Mouse (Mus musculus): ENCODE measurements at regions not wholly inside any gene's neighbourhood (a gene's known extent, or its start where the extent isn't known, plus 50 kb on each side); places are given as distances from the start of the nearest gene placed in this dataset.
"Not testable (repeated sequence)": the region's sequence is repeated elsewhere in the genome, so short reads cannot be mapped to it uniquely, and the experiment has no call there.

DNA sequence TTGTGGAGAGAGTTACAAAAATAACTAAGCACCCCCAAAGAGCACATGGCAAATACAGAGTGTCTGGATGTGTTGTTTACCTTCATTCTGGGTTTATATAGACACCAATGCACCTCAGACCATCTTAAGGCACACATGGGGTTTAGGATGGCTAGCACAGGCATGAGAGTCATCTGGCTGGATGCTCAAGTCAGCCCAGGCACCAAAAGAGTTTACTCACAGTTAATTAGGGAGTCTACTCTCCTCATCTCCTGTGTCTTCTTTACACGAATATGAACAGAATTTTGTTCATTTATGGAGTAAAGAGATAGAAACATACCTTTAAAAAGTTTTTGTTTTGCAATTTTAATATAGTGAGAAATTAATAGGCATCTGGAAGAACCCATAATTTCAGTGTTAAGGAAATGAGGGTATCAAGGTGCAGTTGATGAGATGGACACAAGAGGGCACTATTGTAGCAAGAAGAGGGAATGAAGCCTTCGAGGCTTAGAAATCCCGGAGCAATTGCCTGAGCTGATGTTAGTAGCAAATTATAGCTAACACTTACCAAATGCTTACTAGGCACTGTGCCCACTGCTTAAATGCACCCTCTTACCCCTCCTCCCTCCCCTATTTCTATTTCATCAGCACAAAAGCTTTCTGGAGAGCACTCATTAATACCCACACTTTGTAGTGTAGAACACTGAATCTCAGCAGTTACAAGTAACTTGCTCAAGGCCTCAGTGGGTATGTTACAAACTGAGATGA lies 174.6 kb downstream of the Eepd1 start:
- DNase-seq (ENCODE audit: low spot score) = peak; percentile 45

DNA sequence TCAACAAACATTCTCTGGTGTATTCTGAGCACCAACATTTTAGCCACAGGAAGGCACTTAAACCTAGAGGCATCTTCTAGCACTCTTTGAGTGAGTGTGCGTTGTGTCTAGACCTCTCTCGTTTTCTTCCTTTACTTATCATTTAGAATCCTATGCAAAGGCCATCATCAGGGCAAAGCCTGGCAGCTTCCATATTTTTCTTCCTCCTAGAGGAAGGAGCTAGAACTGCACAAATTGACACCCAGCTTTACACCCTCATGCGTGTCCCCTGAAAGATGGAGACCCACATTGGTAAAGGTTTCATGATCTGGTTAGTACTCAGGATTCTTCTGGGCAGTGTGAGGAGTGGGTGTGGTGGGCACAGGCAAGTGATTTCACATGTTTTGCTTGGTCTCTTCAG lies 175.2 kb downstream of the Eepd1 start:
- DNase-seq (ENCODE audit: low spot score) = no peak

DNA sequence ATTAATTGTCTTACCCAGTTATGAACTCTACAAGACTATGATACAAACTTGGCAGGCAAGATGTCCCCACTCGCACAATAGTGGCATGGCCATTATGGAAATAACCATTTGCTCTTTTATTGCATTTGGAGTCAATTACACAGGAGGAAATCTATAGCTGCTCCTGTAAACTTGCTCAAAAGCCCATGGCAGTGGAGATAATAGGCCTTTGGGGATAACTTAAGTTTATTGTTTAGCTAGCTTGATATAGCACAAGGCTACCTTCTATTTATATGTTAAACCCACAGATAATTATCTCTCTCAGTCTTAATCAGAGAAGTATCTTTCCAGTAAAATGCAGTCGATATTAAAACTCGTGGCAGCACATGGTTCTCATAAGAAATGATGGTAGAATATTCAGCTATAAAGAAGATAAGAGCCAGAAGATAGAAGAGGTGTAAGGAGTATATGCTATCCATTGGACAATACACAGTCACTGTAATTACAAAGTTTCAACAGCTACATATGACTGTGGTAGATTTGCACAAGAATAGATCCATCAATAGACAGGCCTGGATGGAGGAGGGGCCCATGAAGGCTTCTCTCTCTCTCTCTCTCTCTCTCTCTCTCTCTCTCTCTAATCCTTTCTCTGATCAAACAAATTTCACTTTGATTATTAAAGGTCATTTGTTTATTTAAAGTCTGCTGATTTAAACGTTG lies 202.4 kb downstream of the Eepd1 start:
- DNase-seq (ENCODE audit: low spot score) = no peak

DNA sequence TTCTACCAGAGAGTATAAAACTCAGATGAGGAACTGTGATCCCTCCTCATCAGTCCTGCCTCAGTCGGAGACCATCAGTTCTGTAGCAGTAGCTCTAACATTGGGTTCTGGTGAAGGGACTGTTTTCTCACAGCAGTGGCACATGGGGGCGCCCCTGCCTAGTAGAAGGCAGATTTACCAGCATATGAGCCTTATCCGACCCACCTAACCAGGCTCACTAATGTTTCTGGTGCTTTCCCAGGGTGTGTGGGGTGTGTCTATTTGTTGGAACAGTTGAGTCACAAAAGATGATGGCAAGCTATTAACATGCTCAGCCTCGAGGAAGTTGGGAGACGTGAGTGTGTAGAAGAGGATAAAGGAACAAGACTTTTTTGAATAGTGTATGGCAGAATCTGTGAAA lies 212.3 kb downstream of the Eepd1 start:
- DNase-seq (ENCODE audit: low spot score) = peak; percentile 2

DNA sequence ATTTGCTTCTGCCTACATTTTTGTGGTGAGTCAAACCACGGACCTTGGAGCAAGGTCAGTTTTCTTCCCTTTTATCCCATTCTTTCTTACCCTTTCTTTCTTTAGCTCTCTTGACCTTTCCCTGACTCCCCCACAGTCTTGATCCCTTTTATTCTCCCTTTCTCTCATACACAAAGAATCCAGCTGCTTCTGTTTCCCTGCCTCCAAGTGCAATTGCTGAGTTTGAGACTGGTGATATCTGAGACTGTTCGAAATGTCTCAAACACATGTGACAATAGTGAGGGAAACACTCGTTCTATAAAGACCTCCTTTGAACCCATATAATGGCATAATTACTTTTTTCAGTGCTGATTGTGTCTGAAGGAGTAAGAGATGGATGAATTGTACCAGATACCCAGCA lies 213.7 kb downstream of the Eepd1 start:
- no peak for DNase-seq (ENCODE audit: low spot score)

DNA sequence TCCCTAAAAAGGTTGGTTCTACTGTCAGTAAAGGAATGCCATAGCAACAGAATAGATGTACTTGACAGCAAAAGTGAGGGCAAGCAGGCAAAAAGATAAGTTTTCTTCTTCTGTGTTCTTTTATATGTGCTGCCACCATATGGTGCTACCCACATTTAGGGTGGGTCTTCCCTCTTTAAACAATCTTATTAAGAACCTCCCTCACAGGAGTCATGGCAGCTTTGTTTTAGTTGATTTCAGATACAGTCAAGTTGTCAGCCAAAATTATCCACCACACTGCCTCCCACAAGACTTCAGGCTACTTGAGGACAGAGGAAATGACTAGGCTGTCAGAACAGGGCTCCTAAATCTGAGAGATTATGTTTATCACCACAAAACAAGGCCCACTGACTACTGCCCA lies 232.3 kb downstream of the Eepd1 start:
- DNase-seq (ENCODE audit: low spot score) = no peak

DNA sequence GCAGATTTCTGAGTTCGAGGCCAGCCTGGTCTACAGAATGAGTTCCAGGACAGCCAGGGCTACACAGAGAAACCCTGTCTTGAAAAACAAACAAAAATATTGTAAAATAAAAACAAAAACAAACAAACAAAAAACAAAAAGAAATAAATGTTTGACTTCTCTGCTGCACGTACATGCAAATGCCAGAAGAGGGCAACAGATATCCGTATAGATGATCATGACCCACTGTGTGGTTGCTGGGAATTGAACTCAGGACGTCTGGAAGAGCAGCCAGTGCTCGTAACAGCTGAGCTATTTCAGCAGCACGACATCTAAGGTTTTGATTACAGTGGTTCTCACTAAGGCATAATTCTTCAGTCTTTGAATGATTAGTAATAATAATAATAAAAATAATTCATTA lies 262.8 kb downstream of the Eepd1 start:
- DNase-seq (ENCODE audit: low spot score) = no peak

DNA sequence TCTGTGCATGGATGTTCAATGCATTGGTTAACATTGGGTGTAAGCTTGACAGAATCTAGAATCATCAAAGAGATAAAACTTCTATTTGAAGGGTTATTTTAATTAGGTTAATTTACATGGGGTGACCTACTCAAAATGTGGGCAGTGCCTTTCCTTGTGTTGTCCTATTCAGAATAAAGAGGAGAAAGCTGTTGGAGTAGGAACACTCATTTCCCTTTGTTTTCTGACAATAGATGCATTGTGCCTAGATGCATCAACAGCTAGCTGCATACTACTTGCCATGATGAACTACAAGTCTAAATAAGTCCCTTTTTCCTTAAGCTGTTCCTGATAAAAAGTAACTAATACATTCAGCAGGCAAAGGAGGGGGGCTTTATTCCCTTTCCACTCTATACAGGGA lies 269.8 kb downstream of the Eepd1 start:
- no peak for DNase-seq (ENCODE audit: low spot score)

DNA sequence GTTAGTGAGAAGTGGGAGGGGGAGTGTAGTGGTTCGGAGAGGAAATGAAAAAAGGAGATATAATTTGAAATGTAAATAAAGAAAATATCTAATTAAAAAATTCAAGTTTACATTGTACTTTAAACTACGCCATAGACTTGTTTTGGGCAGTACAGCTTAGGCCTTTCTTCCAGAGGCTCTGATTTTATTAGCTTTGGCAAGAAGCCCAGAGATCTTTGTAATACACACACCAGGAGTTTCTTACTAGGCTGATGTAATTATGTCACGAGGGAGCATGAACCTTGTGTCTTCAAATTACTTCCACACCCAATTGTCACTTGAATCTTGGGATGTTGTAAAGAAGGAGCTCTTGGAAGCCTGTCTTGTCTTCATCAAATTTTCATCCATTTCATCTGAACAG lies 292.6 kb downstream of the Eepd1 start:
- peak; percentile 11 for DNase-seq (ENCODE audit: low spot score)

DNA sequence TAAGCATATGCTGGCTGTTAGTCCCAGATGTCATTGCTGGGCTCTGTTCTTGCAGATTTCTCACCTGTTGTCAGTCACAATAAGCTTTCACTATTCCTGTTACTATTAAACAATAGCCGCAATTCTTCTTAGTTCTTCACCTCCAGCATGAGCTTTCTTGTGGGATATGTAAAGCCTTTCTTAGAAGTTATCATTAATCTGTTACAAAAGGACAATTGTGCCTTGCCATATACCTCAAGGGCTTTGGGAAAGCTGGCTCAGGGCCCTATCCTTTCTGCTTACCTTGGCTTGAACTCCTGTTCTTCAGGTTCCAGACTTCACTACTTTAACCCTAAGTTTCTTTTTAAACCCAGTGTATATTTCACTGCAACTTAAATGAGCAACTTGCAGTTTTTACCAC lies 301.3 kb downstream of the Eepd1 start:
- no peak for DNase-seq (ENCODE audit: low spot score)

DNA sequence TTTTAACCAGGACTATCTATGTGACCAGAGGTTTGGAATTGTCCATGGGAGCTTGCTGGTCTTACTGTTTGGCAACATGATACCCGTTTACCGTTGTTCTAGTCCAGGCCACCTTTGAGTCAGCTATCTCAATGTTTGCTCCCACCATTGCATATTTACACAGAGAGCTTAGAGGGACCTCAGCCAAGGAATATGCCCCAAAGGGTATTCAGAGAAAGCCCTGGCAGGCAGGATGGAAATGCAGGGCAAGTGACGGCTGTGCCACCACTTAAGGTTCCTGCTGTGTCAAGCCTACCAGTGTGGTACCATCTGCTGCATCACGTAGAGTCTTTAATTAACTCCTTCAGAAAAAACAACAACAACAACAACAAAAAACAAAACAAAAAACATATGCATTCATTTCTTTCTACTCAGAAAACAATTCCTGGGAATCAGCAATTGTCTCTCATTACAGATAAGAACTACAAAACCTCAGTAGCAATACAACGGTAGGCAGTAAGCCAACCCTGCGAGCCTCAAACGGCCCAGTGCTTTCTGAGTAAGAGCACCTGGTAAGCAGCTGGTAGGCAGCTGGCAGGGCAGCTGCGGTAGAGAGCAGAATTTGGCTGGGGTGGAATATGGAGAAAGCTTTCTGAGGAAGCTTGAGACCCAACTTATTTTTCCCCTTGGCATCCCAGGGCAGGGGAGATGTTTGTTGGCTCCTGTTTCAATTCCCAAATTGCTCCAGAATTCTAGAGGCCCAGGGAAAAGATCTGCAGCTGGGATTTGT lies 314.0 kb downstream of the Eepd1 start:
- no peak for DNase-seq (ENCODE audit: low spot score)

DNA sequence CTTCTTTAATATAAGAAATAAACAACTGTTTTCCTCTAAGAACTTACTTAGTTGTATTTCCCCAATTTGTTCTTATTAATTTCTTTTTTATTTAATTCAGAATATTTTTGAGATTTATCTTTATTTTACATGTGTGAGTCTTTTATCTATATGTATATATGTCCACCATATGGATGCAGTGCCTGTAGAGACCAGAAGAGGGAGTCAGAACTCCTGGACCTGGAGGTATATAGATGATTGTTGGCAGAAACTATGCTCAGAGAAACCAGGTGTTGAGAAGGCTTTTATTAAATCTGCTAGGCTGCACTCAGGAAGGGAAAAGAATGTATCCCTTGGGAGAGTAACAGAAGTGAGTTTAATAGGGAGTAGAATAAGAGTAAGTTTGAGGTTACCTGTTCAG lies 328.2 kb downstream of the Eepd1 start:
- no peak for DNase-seq (ENCODE audit: low spot score)

DNA sequence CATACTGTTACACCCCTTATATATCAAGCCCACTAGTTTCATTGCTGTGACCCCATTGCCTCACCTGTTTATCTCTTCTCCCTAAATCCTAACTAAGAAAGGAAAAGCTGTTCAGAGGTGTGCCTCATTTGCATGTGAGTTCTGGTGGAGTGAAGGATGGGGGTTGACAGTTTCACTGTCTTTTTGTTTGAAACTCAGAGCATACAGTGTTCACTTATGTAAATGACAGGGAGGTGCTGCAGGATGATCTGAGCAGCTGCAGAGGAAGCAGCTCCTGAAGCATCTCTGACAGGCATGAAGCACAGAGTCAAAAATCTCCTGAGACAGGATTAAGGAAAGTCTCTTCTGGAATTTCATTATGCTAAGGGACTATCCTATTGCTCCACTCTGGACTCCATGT lies 351.9 kb downstream of the Eepd1 start:
- no peak for DNase-seq (ENCODE audit: low spot score)

DNA sequence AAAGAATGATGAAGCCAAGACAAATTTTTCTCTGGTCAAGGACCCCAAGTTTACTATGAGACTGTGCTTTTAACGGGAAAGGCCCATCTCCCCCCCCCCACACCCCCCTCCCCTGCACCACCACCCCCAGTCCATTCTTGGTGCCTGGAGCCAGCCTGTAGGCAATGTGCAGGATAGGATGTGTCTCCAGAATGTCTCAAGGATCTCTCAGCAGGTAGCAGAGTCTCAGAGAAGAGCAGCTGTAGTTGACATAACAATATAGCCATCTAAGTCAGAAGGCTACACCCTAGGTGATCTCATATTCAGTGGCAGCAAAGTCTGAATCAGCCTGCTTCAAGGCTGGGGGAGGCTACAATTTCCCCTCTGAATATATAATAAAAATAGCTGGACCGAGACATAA lies 368.6 kb downstream of the Eepd1 start:
- DNase-seq (ENCODE audit: low spot score) = not testable (repeated sequence)

DNA sequence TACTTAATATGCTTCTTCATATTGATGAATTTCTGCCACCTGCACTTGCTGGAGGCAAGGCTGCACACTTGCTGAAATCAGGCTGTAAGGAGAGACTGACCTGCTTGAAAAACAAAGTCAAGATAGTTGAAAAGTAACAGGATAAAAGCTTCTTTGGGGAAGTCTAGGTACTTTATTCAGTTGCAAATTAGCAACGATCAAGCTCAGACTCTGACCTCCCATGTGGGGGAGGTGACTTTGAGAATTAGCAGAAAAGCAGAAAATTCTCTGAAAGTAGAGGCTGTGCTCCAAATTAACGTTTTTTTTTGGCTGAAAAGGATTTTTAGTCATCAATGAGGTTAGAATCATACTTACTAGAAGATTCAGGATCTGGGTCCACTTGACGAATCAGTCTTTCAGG lies 369.3 kb downstream of the Eepd1 start:
- not testable (repeated sequence) for DNase-seq (ENCODE audit: low spot score)

DNA sequence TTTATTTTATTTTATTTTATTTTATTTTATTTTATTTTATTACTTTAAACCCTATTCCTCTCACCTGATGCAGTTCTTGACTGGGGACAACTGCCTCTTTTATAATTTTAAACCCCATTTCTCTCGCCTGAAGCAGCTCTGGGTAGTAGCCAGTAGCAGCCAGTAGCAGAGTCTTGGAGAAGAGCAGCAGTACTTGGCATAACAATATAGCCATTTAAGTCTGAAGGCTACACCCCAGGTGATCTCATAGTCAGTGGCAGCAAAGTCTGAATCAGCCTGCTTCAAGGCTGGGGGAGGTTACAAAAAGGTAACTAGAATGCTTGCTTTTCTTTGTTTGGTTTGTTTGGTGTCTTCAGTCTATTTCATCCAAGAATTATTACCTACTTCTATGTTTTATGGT lies 373.2 kb downstream of the Eepd1 start:
- no peak for DNase-seq (ENCODE audit: low spot score)

DNA sequence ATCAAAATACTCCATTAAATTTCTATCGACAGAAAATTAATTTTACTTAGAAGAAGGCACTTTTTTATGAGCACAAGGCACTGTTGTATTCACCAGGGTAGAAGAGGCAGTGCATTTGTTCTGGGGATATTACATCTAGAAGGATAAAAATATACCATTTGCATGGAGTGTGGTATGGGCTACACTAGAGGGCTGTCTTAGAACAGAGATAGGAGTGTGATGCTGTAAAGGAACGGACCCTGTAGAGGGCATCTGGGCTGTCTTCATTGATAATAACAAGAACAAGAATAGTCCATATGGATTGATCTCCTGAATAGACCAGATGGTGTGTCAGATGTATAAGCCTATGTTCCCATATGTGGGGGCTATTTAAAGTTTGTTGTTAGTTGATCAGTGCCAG lies 388.9 kb downstream of the Eepd1 start:
- no peak for DNase-seq (ENCODE audit: low spot score)

DNA sequence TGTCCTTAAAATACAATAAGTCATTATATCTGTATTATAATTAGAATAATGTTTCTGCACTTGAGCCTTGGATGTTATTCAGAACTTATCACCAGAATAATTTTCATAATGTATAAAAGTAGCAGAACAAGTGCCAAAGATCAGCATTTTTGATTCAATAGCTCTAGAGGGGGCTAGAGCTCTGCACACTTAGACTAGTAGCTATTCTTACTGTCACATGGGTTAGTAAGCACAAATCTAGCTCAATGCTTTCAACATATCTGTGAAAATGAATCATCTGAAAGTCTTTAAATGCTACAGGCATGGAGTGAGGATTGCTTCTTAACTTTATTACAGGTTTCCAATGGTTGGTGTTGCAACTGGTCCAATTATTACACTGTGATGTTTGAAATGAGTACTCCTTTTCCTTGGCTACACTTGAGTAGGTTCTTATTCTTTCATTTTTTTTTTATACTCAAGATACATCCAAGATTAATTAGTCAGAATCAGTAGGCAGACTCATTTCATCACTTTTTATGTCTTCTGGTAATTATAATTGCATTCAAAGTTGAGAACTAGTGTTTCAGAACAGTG lies 415.1 kb downstream of the Eepd1 start:
- DNase-seq (ENCODE audit: low spot score) = no peak

Data from gastrocnemius, adult 18-20 months (tissue).